Mouse (Mus musculus): ENCODE data around the gene Wwox.

- TF ChIP-seq ZNF384 (IDR thresholded peaks at IDR 0.05; ENCODE audit: low read depth, low read length): no peak
- no peak for TF ChIP-seq MAFK (IDR thresholded peaks at IDR 0.05; ENCODE audit: insufficient read depth, low read depth, low read length)
Observed at GRCm38 (mm10) chr8:114888388-114888787, 448.9 kb downstream of the Wwox start.

All from ES-E14 (cell line).